Mouse (Mus musculus): ENCODE measurements around the gene Tmcc3.
"Not testable (repeated sequence)": the region's sequence is repeated elsewhere in the genome, so short reads cannot be mapped to it uniquely, and the experiment has no call there.

Gene Tmcc3

GRCm38 (mm10) chr10:94514506-94515178 lies 202.9 kb downstream of the Tmcc3 start:
- peak in 1 of 2 experiments; percentile 62 for DNase-seq (ENCODE audit: low spot score in 2 of 2)

DNA sequence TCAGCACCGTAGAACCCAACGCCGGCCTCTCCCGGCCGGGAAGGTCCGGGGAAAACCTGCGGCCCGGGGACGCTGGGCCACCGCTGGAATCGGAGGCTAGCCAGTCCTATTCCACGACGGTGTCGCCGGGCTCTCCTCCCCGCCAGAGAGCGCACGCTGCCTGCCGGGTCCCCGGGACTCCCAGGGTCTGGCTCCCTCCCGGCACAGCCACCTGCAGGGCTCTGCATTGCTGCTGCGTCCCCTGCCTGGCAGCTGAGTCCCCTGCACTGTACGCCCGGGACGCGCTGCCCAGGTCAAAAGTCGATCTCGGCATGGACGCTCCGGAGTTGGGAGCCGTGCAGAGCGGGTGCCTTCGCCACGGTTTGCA lies 203.4 kb downstream of the Tmcc3 start:
- peak in 1 of 2 experiments; percentile 59 for DNase-seq (ENCODE audit: low spot score in 2 of 2)

DNA sequence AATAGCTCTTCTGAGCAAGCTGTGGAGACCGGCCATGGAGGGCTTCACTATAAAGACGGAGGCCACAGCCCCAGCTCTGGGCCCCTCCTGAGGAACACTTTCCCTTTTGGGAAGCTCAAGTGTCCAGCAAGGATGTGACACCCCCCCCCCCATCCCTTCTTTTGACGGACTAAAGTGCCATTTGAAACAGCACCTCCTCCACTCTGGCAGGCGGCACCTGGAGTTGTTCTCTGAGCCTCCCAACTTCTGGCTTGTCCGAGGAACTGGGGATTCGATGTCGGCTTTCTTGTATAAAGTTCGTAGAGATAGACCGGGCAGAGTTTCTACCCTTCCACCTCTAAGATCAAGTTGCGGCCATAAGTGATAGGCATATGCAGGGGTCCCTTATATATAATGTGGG lies 203.8 kb downstream of the Tmcc3 start:
- no peak for DNase-seq (ENCODE audit: low spot score in 2 of 2)

DNA sequence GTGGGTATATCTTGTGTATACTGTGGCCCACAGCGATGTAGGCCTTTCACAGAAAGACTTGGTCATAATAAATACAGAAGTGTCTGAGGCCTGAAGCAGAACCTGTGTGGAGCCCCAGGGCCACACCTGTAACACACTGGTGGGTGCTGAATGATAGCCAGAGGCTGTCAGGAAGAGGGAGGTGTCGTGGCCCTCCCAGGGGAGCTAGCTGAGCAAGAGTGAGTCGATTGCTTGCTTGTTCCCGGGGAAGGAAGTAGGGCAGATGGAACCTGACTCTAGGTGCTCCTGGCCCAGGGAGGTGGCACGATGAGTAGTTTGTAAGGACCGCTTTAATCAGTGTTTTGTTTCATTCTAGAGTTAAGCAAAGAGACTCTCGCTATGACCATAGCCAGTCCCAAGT lies 208.1 kb downstream of the Tmcc3 start:
- no peak for DNase-seq (ENCODE audit: low spot score in 2 of 2)

DNA sequence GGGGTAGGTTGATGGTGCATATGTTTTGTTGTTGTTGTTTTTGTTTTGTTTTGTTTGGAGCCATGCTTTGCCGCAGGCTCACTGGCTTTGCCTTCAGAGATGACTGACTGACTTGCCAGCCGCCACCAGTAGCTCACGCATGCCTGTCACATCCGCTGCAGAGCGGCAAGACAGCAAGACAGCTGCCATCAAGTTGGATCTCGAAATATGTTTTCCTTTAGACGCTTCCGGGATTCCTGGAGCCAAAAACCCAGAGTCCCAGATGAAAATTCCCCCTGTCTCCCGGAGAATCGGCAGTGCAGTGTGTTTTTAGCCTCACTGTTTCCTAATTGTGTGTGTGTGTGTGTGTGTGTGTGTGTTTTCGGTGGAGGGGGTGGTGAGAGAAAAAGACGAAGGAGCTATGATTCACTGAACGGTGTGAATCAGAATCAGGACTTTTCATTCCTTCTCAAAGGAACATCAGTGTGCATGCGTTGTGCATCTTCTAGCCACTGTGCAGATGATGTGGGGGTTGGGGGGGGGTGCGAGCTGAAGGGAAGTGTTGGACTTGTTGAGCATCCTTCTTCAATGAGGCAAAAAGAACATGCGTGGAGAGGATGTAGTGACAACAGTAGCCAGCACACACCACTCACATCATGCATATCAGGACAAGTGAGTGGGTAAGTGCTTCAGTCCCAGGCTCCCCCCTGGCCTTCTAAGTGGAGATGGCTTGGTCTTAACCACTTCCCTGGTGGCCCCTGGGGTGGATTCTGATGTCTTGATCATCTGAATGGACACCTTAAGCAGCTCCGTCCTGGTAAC lies 208.8 kb downstream of the Tmcc3 start:
- DNase-seq (ENCODE audit: low spot score in 2 of 2): peak in 1 of 2 experiments; percentile 24

DNA sequence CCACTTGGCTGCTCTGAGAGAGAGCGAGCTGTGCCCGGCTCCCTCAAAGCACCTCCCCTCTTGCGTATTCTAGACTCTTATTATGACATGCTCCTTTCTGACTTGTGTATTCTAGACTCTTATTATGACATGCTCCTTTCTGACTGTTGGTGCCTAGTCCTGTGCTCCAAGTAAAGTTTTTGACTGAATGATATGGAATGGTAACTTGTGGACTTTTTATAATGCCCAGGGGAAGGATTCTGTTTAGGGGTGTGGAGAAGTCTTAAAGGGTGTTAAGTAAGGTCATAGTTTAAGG lies 209.3 kb downstream of the Tmcc3 start:
- DNase-seq (ENCODE audit: low spot score in 2 of 2): no peak

DNA sequence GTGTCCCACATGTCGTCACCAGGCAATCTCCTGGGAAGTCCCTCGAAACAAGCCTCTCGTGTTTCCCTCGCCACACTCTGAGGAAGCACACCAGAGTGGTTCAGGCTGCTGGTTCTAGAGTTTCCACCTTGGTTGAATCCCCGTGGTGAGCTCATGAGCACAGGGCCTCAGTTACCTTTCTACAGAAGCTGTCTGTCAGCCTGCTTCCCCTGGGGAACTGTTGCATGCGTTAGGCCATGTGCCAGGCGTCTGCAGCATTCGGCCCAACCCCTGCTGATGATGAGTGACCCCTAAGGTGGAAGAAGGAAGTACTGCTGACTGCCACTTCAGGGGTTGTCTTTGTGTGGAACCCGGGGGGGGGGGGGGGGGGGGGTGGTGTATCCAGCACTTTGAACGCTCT lies 210.0 kb downstream of the Tmcc3 start:
- DNase-seq (ENCODE audit: low spot score in 2 of 2): no peak

- DNase-seq (ENCODE audit: low spot score in 2 of 2): peak in 1 of 2 experiments; percentile 58
Measured at GRCm38 (mm10) chr10:94523297-94523696, 211.5 kb downstream of the Tmcc3 start.

DNA sequence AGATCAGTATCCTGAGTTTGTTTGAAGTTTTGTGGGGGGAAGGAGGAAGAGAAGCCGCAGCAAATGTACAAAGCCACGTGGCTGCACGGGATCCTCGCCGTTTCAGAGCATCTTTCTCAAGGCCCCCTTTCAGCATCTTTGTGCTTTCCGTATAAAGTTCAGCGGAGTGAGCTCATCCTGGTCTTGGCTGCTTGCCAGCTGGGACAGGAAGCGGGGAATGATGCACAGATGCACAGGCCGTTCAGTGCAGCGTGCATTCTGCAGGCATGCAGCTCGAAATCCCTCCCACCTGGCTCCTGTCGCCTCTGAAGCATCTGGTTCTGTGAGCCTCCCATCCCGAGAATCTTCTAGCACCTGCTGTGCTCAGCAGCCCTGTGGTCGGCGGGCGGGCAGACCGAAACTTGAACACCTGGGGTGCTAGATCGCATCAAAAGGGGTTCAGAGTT lies 212.0 kb downstream of the Tmcc3 start:
- peak; percentile 59 to 78 for DNase-seq (ENCODE audit: low spot score in 2 of 2)

DNA sequence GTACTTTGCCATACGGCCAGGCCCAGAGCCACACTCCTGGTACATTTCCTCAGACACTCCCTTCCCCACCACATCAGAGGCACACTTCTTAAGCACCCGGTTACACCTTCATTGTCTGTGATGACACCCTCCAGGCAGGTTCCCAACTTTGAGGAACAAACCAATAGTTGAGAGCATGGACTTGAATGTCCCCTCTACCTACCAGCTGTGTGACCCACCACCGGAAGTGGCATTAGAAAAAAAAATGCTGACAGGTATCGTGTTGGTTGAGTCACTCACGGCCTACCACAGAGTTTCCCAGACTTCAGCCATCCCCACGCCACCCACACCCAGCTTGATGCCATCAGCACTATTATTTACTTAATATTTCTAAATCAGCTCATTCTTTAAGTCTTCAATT lies 213.2 kb downstream of the Tmcc3 start:
- DNase-seq (ENCODE audit: low spot score in 2 of 2): no peak

GRCm38 (mm10) chr10:94525784-94526183 lies 214.0 kb downstream of the Tmcc3 start:
- DNase-seq (ENCODE audit: low spot score in 2 of 2): no peak

DNA sequence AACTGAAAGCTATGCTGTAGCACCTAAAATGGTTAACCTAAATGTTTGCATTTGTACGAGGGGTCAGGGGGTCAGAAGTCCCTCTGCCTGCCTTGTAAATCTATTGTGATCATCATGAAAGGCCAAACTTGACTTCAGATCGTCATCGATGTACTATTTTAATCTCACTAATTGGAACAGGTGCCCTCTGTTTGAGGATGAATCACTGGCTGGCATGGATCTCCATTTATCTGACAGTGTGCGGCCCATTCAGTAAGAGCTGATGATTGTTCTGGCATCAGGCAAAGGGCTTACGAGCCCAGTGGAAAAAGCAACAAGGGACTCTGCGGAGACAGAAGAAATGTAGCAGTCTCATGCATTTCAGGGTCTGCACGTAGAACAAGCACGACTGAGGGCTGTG lies 215.1 kb downstream of the Tmcc3 start:
- DNase-seq (ENCODE audit: low spot score in 2 of 2): no peak

DNA sequence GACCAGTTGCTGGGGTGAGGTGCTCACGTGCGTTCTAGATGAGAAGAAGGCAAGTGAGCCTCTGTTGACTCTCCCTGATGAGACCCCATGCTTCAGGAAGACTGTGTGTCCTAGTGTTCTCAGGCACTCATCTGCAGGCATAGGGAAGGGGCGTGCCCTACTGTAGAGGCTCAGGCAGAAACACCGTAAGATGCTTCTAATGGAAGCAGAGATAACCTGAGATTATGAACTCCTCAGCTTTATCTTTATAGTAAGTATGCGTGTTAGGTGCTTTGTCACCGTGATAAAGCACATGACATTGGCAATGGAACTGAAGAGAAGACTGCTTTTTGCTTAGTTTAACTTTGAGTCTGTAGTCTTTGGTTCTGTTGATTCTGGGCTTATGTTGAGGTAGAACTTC lies 215.5 kb downstream of the Tmcc3 start:
- DNase-seq (ENCODE audit: low spot score in 2 of 2): no peak

GRCm38 (mm10) chr10:94530079-94530478 lies 218.3 kb downstream of the Tmcc3 start:
- DNase-seq (ENCODE audit: low spot score in 2 of 2): no peak

DNA sequence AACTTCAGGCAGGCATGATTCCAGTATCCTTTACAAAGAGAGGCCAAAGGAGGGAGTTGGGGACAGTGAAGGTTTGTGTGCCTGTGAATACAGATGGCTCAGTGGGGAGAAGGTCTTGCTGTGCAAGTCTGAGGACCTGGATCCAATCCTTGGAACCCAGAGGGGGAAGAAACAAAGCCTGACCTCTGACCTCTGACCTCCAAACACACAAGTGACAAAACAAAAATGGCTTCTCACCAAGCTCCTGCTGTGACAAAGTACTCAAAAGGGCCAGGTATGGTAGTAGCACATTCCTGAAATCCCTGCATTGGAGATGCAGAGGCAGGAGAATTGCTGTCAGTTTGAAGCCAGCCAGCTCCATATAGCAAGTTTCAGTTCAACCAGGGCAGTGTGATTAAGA lies 219.7 kb downstream of the Tmcc3 start:
- no peak for DNase-seq (ENCODE audit: low spot score in 2 of 2)

GRCm38 (mm10) chr10:94533081-94533724 lies 221.5 kb downstream of the Tmcc3 start:
- no peak for DNase-seq (ENCODE audit: low spot score in 2 of 2)

DNA sequence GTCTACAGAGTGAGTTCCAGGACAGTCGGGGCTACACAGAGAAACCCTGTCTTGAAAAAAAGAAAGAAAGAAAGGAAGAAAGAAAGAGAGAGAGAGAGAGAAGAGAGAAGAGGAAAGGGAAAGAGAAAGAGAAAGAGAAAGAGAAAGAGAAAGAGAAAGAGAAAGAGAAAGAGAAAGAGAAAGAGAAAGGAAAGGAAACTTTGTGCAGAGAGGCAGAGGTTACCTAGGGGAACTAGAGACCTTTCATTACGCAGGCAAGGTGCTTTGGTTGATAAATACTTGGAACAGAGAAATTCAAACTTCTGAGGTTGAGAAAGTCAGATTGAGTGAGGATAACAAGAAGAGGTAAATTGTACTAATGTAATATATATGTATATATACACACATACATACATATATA lies 226.9 kb downstream of the Tmcc3 start:
- not testable (repeated sequence) for DNase-seq (ENCODE audit: low spot score in 2 of 2)

GRCm38 (mm10) chr10:94540241-94540640 lies 228.5 kb downstream of the Tmcc3 start:
- no peak for DNase-seq (ENCODE audit: low spot score in 2 of 2)

DNA sequence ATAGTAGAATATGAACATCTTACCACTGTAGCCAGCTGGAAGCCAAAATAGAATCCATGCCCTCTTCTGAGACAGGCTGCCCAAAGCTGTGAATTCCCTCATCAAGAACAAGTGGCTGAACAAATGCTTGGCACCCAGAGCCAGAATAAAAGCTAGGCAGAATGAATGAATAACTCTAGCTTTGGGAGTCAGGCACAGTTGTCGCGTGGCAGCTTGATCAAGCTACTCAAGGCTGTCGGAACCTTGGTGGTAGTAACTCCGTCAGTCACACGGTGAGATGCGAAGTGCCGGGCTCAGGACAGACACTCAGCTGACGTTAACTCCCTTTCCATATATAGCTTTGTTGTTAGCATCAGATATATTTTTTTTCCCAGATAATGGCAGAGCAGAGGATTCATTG lies 232.2 kb downstream of the Tmcc3 start:
- peak in 1 of 2 experiments; percentile 34 for DNase-seq (ENCODE audit: low spot score in 2 of 2)

GRCm38 (mm10) chr10:94544803-94545202 lies 233.1 kb downstream of the Tmcc3 start:
- no peak for DNase-seq (ENCODE audit: low spot score in 2 of 2)

DNA sequence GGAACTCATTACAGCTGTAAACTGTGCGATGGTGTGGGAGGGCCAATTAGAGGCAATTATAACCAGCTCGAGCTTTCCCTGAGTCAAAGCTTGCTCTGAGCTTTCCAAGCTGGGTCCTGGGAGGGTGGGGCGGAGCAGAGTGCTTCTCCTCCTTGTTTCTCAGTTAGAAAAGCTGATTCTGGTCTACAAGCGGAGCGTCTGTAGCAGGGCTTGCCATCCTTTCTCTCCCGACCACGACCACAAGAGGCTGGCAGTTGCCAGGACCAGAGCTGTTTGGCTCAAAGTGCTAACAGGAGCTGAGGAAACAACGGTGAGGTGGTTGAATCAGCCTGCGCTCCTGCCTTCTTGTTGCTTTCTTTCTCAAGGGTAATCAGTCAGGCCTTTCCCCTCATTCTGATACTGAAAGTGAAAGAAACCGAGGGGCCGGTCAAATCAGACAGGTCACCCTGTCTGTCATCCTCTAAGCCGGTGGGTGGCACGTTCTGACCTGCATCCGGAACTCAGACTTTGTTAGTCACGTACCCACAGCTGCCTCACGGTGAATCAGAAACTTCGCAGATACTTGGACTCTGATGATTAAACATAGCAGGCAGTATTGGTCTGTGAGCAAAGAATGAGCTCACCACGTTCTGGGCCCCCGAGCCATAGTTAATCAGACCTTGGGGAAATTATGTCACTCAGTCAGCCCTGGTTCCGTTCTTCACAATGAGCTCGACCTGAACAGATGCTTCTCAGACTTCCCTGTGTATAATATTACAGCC lies 233.7 kb downstream of the Tmcc3 start:
- DNase-seq (ENCODE audit: low spot score in 2 of 2): peak; percentile 62 to 64

DNA sequence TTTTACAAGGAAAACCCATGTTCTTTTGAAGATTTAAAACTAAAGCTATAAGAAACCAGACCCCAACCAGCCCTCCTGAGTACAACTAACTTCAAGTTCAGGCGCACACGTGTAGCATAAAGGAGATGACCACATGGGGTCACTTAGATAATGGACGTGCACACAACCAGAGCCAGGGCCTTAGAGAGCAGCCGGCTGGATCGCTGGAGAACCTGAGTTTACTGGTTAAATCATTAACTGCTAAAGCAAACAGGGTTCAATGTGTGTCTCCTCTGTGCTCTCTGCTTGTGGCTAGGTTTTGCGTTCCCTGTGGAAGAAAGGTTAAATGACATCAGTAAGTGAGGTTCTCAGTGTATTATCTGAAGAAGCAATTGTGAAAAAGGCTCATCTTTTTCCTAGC lies 234.9 kb downstream of the Tmcc3 start:
- DNase-seq (ENCODE audit: low spot score in 2 of 2): no peak

Data from left cerebral cortex, adult 9 months (tissue).